Mouse (Mus musculus): Measurements from ENCODE around the gene Ceacam19. TPM values are rescaled to one million over a fixed set of nuclear protein-coding genes. Genes with fewer than 3 reads are reported as not detected.
A peak's percentile ranks its signal among the peaks of the same experiment; 100 is the strongest.

Ceacam19 gene
- polyA plus RNA-seq, 1 experiment from 2014 or later: 0.23 TPM

- H3K4me3 ChIP-seq (ENCODE audit: inconsistent target): no peak overlapping the region
- H3K36me3 ChIP-seq (ENCODE audit: inconsistent target): no peaks in the 10 kb centered on the region
- H3K79me2 ChIP-seq (ENCODE audit: inconsistent target): no peaks in the 10 kb centered on the region
- no peak overlapping the region for H3K27ac ChIP-seq
- 53% methylated on average over 3 of the region's 3 CpGs for WGBS (ENCODE audit: missing documents)
Measured at GRCm38 (mm10) chr7:19836843-19837242, 50.9 kb downstream of the Ceacam19 start.

GRCm38 (mm10) chr7:19834055-19834454 is 53.7 kb downstream of the Ceacam19 start:
- Histone ChIP-seq H3K36me3 (ENCODE audit: inconsistent target) (no peaks in the 10 kb centered on the region), H3K4me3 (ENCODE audit: inconsistent target) (no peak overlapping the region), H3K27ac (no peak overlapping the region), H3K79me2 (ENCODE audit: inconsistent target) (no peaks in the 10 kb centered on the region)
- WGBS (ENCODE audit: missing documents): 84% methylated on average over 3 of the region's 3 CpGs

GRCm38 (mm10) chr7:19831837-19832236 is 55.9 kb downstream of the Ceacam19 start:
- no peaks in the 10 kb centered on the region for H3K36me3 ChIP-seq (ENCODE audit: inconsistent target)
- peak overlapping the region; percentile 90 for H3K27ac ChIP-seq
- 60% methylated on average over 9 of the region's 9 CpGs for WGBS (ENCODE audit: missing documents)
- H3K4me3 ChIP-seq (ENCODE audit: inconsistent target): no peak overlapping the region
- H3K79me2 ChIP-seq (ENCODE audit: inconsistent target): no peaks in the 10 kb centered on the region

- no peaks in the 10 kb centered on the region for H3K36me3 ChIP-seq (ENCODE audit: inconsistent target)
- H3K4me3 ChIP-seq (ENCODE audit: inconsistent target): no peak overlapping the region
- peak overlapping the region; percentile 90 for H3K27ac ChIP-seq
- H3K79me2 ChIP-seq (ENCODE audit: inconsistent target): no peaks in the 10 kb centered on the region
- WGBS (ENCODE audit: missing documents): 6% methylated on average over 13 of the region's 13 CpGs
Measured at GRCm38 (mm10) chr7:19830682-19831156, 57.0 kb downstream of the Ceacam19 start.

GRCm38 (mm10) chr7:19829694-19830093 is 58.1 kb downstream of the Ceacam19 start:
- no peak overlapping the region for H3K4me3 ChIP-seq (ENCODE audit: inconsistent target)
- H3K79me2 ChIP-seq (ENCODE audit: inconsistent target): no peaks in the 10 kb centered on the region
- peak overlapping the region; percentile 90; the same call in 1 of the 2 replicates for H3K27ac ChIP-seq
- no peaks in the 10 kb centered on the region for H3K36me3 ChIP-seq (ENCODE audit: inconsistent target)
- 94% methylated on average over 3 of the region's 3 CpGs for WGBS (ENCODE audit: missing documents)

- H3K79me2 ChIP-seq (ENCODE audit: inconsistent target): peaks cover 5% of the 10 kb centered on the region; the same call in 1 of the 2 replicates
- H3K36me3 ChIP-seq (ENCODE audit: inconsistent target): no peaks in the 10 kb centered on the region
- 91% methylated on average over 6 of the region's 6 CpGs for WGBS (ENCODE audit: missing documents)
- no peak overlapping the region for H3K4me3 ChIP-seq (ENCODE audit: inconsistent target)
- no peak overlapping the region for H3K27ac ChIP-seq
Measured at GRCm38 (mm10) chr7:19826756-19827155, 61.0 kb downstream of the Ceacam19 start.

Other genes starting within 250 kb of the Ceacam19 start
- gene Clptm1, start 222.9 kb downstream of the Ceacam19 start, polyA plus RNA-seq (2018): 90.5 to 113 TPM (median 108 TPM) in 3 replicates
- 31.8 to 82.7 TPM (median 33.3 TPM) in 3 replicates for gene Apoc2, start 210.0 kb downstream of the Ceacam19 start, polyA plus RNA-seq (2018)
- not detected in 3 replicates for gene Gm44805, start 206.5 kb downstream of the Ceacam19 start, polyA plus RNA-seq (2018)
- 1.1 TPM in 1 of 3 replicates, not detected in the others for gene Apoc4, start 206.5 kb downstream of the Ceacam19 start, polyA plus RNA-seq (2018)
- 4.3 to 4.7 TPM (median 4.4 TPM) in 3 replicates for gene Apoc1, start 195.3 kb downstream of the Ceacam19 start, polyA plus RNA-seq (2018)
- 11,661 to 20,761 TPM (median 14,221 TPM) in 3 replicates for gene Apoe, start 188.8 kb downstream of the Ceacam19 start, polyA plus RNA-seq (2018)
- 17.8 to 74.1 TPM (median 32.1 TPM) in 3 replicates for gene Tomm40, start 172.5 kb downstream of the Ceacam19 start, polyA plus RNA-seq (2018)
- gene Nectin2, start 137.5 kb downstream of the Ceacam19 start, polyA plus RNA-seq (2018): 5.2 to 7.5 TPM (median 5.9 TPM) in 3 replicates
- 0.12 to 0.15 TPM (median 0.14 TPM) in 3 replicates for gene Bcam, start 116.9 kb downstream of the Ceacam19 start, polyA plus RNA-seq (2018)
- gene Cblc, start 91.2 kb downstream of the Ceacam19 start, polyA plus RNA-seq (2018): not detected in 3 replicates
- gene Bcl3, start 65.2 kb downstream of the Ceacam19 start, polyA plus RNA-seq (2018): 11.2 to 30.9 TPM (median 23.0 TPM) in 3 replicates
- not detected in 3 replicates for gene Gm19345, start 36.0 kb downstream of the Ceacam19 start, polyA plus RNA-seq (2018)
- 0.18 to 0.82 TPM (median 0.22 TPM) in 3 replicates for gene Ceacam16, start 26.7 kb downstream of the Ceacam19 start, polyA plus RNA-seq (2018)
- gene Pvr, start 33.2 kb upstream of the Ceacam19 start, polyA plus RNA-seq (2018): 13.0 to 22.9 TPM (median 22.5 TPM) in 3 replicates
- gene Igsf23, start 62.8 kb upstream of the Ceacam19 start, polyA plus RNA-seq (2018): not detected in 3 replicates
- gene Ceacam20, start 77.4 kb upstream of the Ceacam19 start, polyA plus RNA-seq (2018): not detected in 3 replicates
- gene Nlrp9b, start 103.5 kb upstream of the Ceacam19 start, polyA plus RNA-seq (2018): not detected in 3 replicates
- not detected in 3 replicates for gene Vmn1r91, start 211.7 kb upstream of the Ceacam19 start, polyA plus RNA-seq (2018)
- not detected in 3 replicates for gene Gm16442, start 234.6 kb upstream of the Ceacam19 start, polyA plus RNA-seq (2018)